Mouse (Mus musculus) bone marrow, adult 2 months (tissue): ENCODE measurements around the gene Sdhaf4.

Experiments
- CTCF ChIP-seq: fragments of 200-500 bp; IDR thresholded peaks from 2 replicates; pipeline ENCODE4 v1.5.1; 2011; ENCODE audit warnings: low read length, control low read depth; ENCODE audit not compliant: control insufficient read depth, insufficient read depth
- POLR2A ChIP-seq: fragments of 200-500 bp; IDR thresholded peaks from 2 replicates; pipeline ENCODE4 v1.6.1; 2011; ENCODE audit warnings: low read depth, mild to moderate bottlenecking, control low read depth, low read length, borderline replicate concordance; ENCODE audit not compliant: control insufficient read depth

- TF ChIP-seq POLR2A (no peak), CTCF (no peak)
Observed at GRCm38 (mm10) chr1:23958668-23959414, 46.6 kb downstream of the Sdhaf4 start.
